Mouse (Mus musculus): ENCODE measurements around the gene Sik2. TPM values are rescaled to one million over a fixed set of nuclear protein-coding genes. Genes with fewer than 3 reads are reported as not detected.

Gene Sik2
- total and polyA plus RNA-seq, 2 experiments from 2014 or later: 14.4 to 24.4 TPM

- H3K36me3 ChIP-seq (ENCODE audit: insufficient read depth, low read length): peaks cover 35% of the 10 kb centered on the region
- ATAC-seq (ENCODE audit: low FRiP score) (no peak), DNase-seq (ENCODE audit: low spot score) (no peak)
- no peak overlapping the region for H3K4me2 ChIP-seq (ENCODE audit: low read depth, low read length, poor library complexity, severe bottlenecking)
- H3K27me3 ChIP-seq (ENCODE audit: insufficient read depth, low read length): no peaks in the 10 kb centered on the region
- no peaks in the 10 kb centered on the region for H3K4me1 ChIP-seq (ENCODE audit: insufficient read depth, low read length)
- H3K27ac ChIP-seq (ENCODE audit: low read depth, low read length): no peak overlapping the region
- H3K9me3 ChIP-seq (ENCODE audit: low read length): no peaks in the 10 kb centered on the region
- WGBS: 95% methylated on average over 6 of the region's 6 CpGs
- no peak overlapping the region for H3K4me3 ChIP-seq (ENCODE audit: low read depth, low read length)
- H3K9ac ChIP-seq (replicated peaks; ENCODE audit: low read length, poor library complexity, severe bottlenecking): no peak overlapping the region
- no peak for TF ChIP-seq CTCF (IDR thresholded peaks at IDR 0.05)
Measured at GRCm38 (mm10) chr9:50867015-50867414, 141.9 kb downstream of the Sik2 start.

GRCm38 (mm10) chr9:50865803-50866202, 143.1 kb downstream of the Sik2 start:
- 87% methylated on average over 8 of the region's 8 CpGs for WGBS

GRCm38 (mm10) chr9:50864877-50865276, 144.0 kb downstream of the Sik2 start:
- Histone ChIP-seq H3K27ac (ENCODE audit: low read depth, low read length) (no peak overlapping the region), H3K4me3 (ENCODE audit: low read depth, low read length) (no peak overlapping the region), H3K4me2 (ENCODE audit: low read depth, low read length, poor library complexity, severe bottlenecking) (no peak overlapping the region), H3K36me3 (ENCODE audit: insufficient read depth, low read length) (peaks cover 45% of the 10 kb centered on the region), H3K4me1 (ENCODE audit: insufficient read depth, low read length) (no peaks in the 10 kb centered on the region), H3K9me3 (ENCODE audit: low read length) (no peaks in the 10 kb centered on the region), H3K27me3 (ENCODE audit: insufficient read depth, low read length) (no peaks in the 10 kb centered on the region), H3K9ac (replicated peaks; ENCODE audit: low read length, poor library complexity, severe bottlenecking) (no peak overlapping the region)
- ATAC-seq (ENCODE audit: low FRiP score): no peak
- WGBS: 95% methylated on average over 5 of the region's 5 CpGs
- DNase-seq (ENCODE audit: low spot score): no peak
- TF ChIP-seq CTCF (IDR thresholded peaks at IDR 0.05): no peak

More at GRCm38 (mm10) chr9:50865803-50866202, 143.1 kb downstream of the Sik2 start:
- no peak for ATAC-seq (ENCODE audit: low FRiP score)
- Histone ChIP-seq H3K27ac (ENCODE audit: low read depth, low read length) (no peak overlapping the region), H3K36me3 (ENCODE audit: insufficient read depth, low read length) (peaks cover 46% of the 10 kb centered on the region), H3K9me3 (ENCODE audit: low read length) (no peaks in the 10 kb centered on the region), H3K4me3 (ENCODE audit: low read depth, low read length) (no peak overlapping the region), H3K27me3 (ENCODE audit: insufficient read depth, low read length) (no peaks in the 10 kb centered on the region), H3K4me2 (ENCODE audit: low read depth, low read length, poor library complexity, severe bottlenecking) (no peak overlapping the region), H3K4me1 (ENCODE audit: insufficient read depth, low read length) (no peaks in the 10 kb centered on the region), H3K9ac (replicated peaks; ENCODE audit: low read length, poor library complexity, severe bottlenecking) (no peak overlapping the region)
- no peak for DNase-seq (ENCODE audit: low spot score)
- no peak for TF ChIP-seq CTCF (IDR thresholded peaks at IDR 0.05)

GRCm38 (mm10) chr9:50863824-50864223, 145.0 kb downstream of the Sik2 start:
- ATAC-seq (ENCODE audit: low FRiP score): no peak
- WGBS: 88% methylated on average over 4 of the region's 4 CpGs
- peaks cover 48% of the 10 kb centered on the region for H3K36me3 ChIP-seq (ENCODE audit: insufficient read depth, low read length)

GRCm38 (mm10) chr9:50861119-50861839, 147.6 kb downstream of the Sik2 start:
- H3K27ac ChIP-seq (ENCODE audit: low read depth, low read length): no peak overlapping the region
- H3K27me3 ChIP-seq (ENCODE audit: insufficient read depth, low read length): no peaks in the 10 kb centered on the region
- TF ChIP-seq CTCF (IDR thresholded peaks at IDR 0.05): no peak
- 91% methylated on average over 18 of the region's 18 CpGs for WGBS
- no peak overlapping the region for H3K9ac ChIP-seq (replicated peaks; ENCODE audit: low read length, poor library complexity, severe bottlenecking)
- peaks cover 32% of the 10 kb centered on the region for H3K36me3 ChIP-seq (ENCODE audit: insufficient read depth, low read length)
- no peak overlapping the region for H3K4me3 ChIP-seq (ENCODE audit: low read depth, low read length)
- no peak for ATAC-seq (ENCODE audit: low FRiP score)
- H3K4me1 ChIP-seq (ENCODE audit: insufficient read depth, low read length): no peaks in the 10 kb centered on the region
- no peaks in the 10 kb centered on the region for H3K9me3 ChIP-seq (ENCODE audit: low read length)
- no peak overlapping the region for H3K4me2 ChIP-seq (ENCODE audit: low read depth, low read length, poor library complexity, severe bottlenecking)
- no peak for DNase-seq (ENCODE audit: low spot score)

More at GRCm38 (mm10) chr9:50863824-50864223, 145.0 kb downstream of the Sik2 start:
- no peak for DNase-seq (ENCODE audit: low spot score)
- H3K4me1 ChIP-seq (ENCODE audit: insufficient read depth, low read length): no peaks in the 10 kb centered on the region
- TF ChIP-seq CTCF (IDR thresholded peaks at IDR 0.05): no peak
- no peaks in the 10 kb centered on the region for H3K9me3 ChIP-seq (ENCODE audit: low read length)
- H3K4me2 ChIP-seq (ENCODE audit: low read depth, low read length, poor library complexity, severe bottlenecking): no peak overlapping the region
- H3K27ac ChIP-seq (ENCODE audit: low read depth, low read length): no peak overlapping the region
- H3K9ac ChIP-seq (replicated peaks; ENCODE audit: low read length, poor library complexity, severe bottlenecking): no peak overlapping the region
- H3K27me3 ChIP-seq (ENCODE audit: insufficient read depth, low read length): no peaks in the 10 kb centered on the region
- H3K4me3 ChIP-seq (ENCODE audit: low read depth, low read length): no peak overlapping the region

GRCm38 (mm10) chr9:50858681-50859080, 150.2 kb downstream of the Sik2 start:
- Histone ChIP-seq H3K4me2 (ENCODE audit: low read depth, low read length, poor library complexity, severe bottlenecking) (no peak overlapping the region), H3K4me1 (ENCODE audit: insufficient read depth, low read length) (0 out of 2 replicates have a peak, but pooled peaks cover 2% of the 10 kb centered on the region), H3K9me3 (ENCODE audit: low read length) (no peaks in the 10 kb centered on the region), H3K36me3 (ENCODE audit: insufficient read depth, low read length) (peaks cover 23% of the 10 kb centered on the region), H3K9ac (replicated peaks; ENCODE audit: low read length, poor library complexity, severe bottlenecking) (no peak overlapping the region), H3K4me3 (ENCODE audit: low read depth, low read length) (no peak overlapping the region), H3K27me3 (ENCODE audit: insufficient read depth, low read length) (no peaks in the 10 kb centered on the region), H3K27ac (ENCODE audit: low read depth, low read length) (no peak overlapping the region)
- DNase-seq (ENCODE audit: low spot score) (no peak), ATAC-seq (ENCODE audit: low FRiP score) (no peak)
- TF ChIP-seq CTCF (IDR thresholded peaks at IDR 0.05): no peak
- 95% methylated on average over 6 of the region's 6 CpGs for WGBS
